Mouse (Mus musculus) neural tube, embryonic 12.5 days (tissue): ENCODE measurements around the gene Zfp784. TPM values are rescaled to one million over a fixed set of nuclear protein-coding genes. Genes with fewer than 3 reads are reported as not detected.

Source experiments
- ATAC-seq: fragments of 200-750 bp; cut with Nextera tagmentation; 2 replicates; pipeline ENCODE4 v1.8.0; 2017; ENCODE audit warnings: low read depth, mild to moderate bottlenecking, moderate TSS enrichment, moderate library complexity; ENCODE audit not compliant: low FRiP score
- H3K27ac ChIP-seq: fragments of 300-500 bp; sonication (generic); 2 replicates; pipeline ENCODE4 v1.5.1; 2016
- H3K27me3 ChIP-seq: fragments of 300-500 bp; sonication (generic); replicated peaks from 2 replicates; pipeline ENCODE4 v1.6.1; 2016; ENCODE audit warnings: mild to moderate bottlenecking
- H3K36me3 ChIP-seq: fragments of 300-500 bp; sonication (generic); 2 replicates; pipeline ENCODE4 v1.6.1; 2016; ENCODE audit warnings: mild to moderate bottlenecking
- H3K4me1 ChIP-seq: fragments of 300-500 bp; sonication (generic); 2 replicates; pipeline ENCODE4 v1.6.1; 2016
- H3K4me2 ChIP-seq: fragments of 300-500 bp; sonication (generic); replicated peaks from 2 replicates; pipeline ENCODE4 v1.6.1; 2016; ENCODE audit warnings: mild to moderate bottlenecking
- H3K4me3 ChIP-seq: fragments of 300-500 bp; sonication (generic); 2 replicates; pipeline ENCODE4 v1.5.1; 2016
- H3K9ac ChIP-seq: fragments of 300-500 bp; sonication (generic); 2 replicates; pipeline ENCODE4 v1.6.1; 2016; ENCODE audit warnings: mild to moderate bottlenecking
- H3K9me3 ChIP-seq: fragments of 300-500 bp; sonication (generic); 2 replicates; pipeline ENCODE4 v1.6.1; 2016; ENCODE audit warnings: mild to moderate bottlenecking
- WGBS: fragments of 180-500 bp; shearing (Covaris S2); methylation state at CpG from one replicate; pipeline ENCODE4 v1.1.7; 2016; 5-methylcytosine and 5-hydroxymethylcytosine counted together
- polyA plus RNA-seq: library from polyadenylated mRNA; unstranded; fragments of >200 nt; fragmentation: Nextera tagmentation; extraction: Ambion mirVana; gene quantifications from 2 replicates; pipeline ENCODE4 v1.2.1, GENCODE M21; 2016

The Zfp784 gene
- polyA plus RNA-seq, 1 experiment from 2014 or later, result 4.2 TPM

- Histone ChIP-seq H3K4me2 (no peak overlapping the region), H3K4me3 (no peak overlapping the region), H3K36me3 (peaks cover 88% of the 10 kb centered on the region), H3K9ac (no peak overlapping the region), H3K27me3 (no peaks in the 10 kb centered on the region), H3K27ac (no peak overlapping the region), H3K9me3 (no peaks in the 10 kb centered on the region), H3K4me1 (no peaks in the 10 kb centered on the region)
- no peak for ATAC-seq
- 95% methylated on average over 5 of the region's 5 CpGs for WGBS
Observed at GRCm38 (mm10) chr7:5074984-5075383, 36.7 kb upstream of the Zfp784 start.

DNA sequence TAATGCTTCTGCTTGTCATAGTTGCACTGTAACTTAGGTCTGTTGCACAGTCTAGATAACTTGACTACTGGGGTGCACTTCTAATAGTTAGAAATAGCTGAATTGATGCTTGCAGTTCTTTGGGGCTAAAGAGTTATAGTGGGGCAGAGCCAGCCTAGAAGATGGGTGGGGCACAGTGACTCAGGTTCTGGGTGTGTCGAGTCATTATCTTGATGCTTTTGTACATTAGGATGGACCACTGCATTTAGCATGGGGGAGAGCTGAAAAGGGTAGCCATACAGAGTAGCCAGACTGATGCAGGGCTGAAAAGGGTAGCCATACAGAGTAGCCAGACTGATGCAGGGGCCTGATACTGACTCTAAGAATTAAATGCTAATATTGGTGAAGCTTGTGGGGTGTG is 35.3 kb upstream of the Zfp784 start:
- no peak overlapping the region for H3K9ac ChIP-seq
- H3K27ac ChIP-seq, result no peak overlapping the region
- no peaks in the 10 kb centered on the region for H3K4me1 ChIP-seq
- ATAC-seq, result no peak
- no peaks in the 10 kb centered on the region for H3K27me3 ChIP-seq
- no peaks in the 10 kb centered on the region for H3K9me3 ChIP-seq
- H3K4me3 ChIP-seq, result no peak overlapping the region
- H3K4me2 ChIP-seq, result no peak overlapping the region
- WGBS, result 90% methylated on average over 1 of the region's 1 CpGs
- H3K36me3 ChIP-seq, result peaks cover 95% of the 10 kb centered on the region

DNA sequence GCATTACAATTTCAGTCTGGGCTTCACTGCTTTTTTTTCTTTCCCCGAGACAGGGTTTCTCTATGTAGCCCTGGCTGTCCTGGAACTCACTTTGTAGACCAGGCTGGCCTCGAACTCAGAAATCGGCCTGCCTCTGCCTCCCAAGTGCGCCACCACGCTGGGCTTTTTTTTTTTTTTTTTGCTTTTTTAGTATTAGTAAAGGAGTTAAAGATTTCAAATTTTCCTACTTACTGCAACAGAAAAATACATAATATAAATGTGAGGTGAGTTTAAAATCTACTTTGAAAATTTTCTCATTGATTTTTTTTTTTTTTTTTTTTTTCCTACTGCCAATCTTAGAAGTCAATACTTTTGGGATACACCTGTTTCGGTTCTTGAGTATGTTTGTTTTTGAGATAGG is 26.6 kb upstream of the Zfp784 start:
- WGBS, result 95% methylated on average over 6 of the region's 6 CpGs
- no peak overlapping the region for H3K9ac ChIP-seq
- no peak overlapping the region for H3K27ac ChIP-seq
- H3K4me3 ChIP-seq, result no peak overlapping the region
- H3K36me3 ChIP-seq, result peaks cover 41% of the 10 kb centered on the region
- H3K4me2 ChIP-seq, result no peak overlapping the region
- peaks cover 26% of the 10 kb centered on the region for H3K4me1 ChIP-seq
- no peak for ATAC-seq
- no peaks in the 10 kb centered on the region for H3K27me3 ChIP-seq
- no peaks in the 10 kb centered on the region for H3K9me3 ChIP-seq

- peak overlapping the region; percentile 80 for H3K9ac ChIP-seq
- peak; percentile 43 for ATAC-seq
- WGBS, result under 1% methylated on average over 48 of the region's 51 CpGs
- peaks cover 17% of the 10 kb centered on the region for H3K36me3 ChIP-seq
- H3K4me2 ChIP-seq, result peak overlapping the region; percentile 86
- H3K27me3 ChIP-seq, result peaks cover 14% of the 10 kb centered on the region
- H3K4me3 ChIP-seq, result peak overlapping the region; percentile 70
- H3K4me1 ChIP-seq, result peaks cover 34% of the 10 kb centered on the region
- H3K9me3 ChIP-seq, result no peaks in the 10 kb centered on the region
- H3K27ac ChIP-seq, result peak overlapping the region; percentile 96
Observed at GRCm38 (mm10) chr7:5062360-5063001, 24.2 kb upstream of the Zfp784 start.

DNA sequence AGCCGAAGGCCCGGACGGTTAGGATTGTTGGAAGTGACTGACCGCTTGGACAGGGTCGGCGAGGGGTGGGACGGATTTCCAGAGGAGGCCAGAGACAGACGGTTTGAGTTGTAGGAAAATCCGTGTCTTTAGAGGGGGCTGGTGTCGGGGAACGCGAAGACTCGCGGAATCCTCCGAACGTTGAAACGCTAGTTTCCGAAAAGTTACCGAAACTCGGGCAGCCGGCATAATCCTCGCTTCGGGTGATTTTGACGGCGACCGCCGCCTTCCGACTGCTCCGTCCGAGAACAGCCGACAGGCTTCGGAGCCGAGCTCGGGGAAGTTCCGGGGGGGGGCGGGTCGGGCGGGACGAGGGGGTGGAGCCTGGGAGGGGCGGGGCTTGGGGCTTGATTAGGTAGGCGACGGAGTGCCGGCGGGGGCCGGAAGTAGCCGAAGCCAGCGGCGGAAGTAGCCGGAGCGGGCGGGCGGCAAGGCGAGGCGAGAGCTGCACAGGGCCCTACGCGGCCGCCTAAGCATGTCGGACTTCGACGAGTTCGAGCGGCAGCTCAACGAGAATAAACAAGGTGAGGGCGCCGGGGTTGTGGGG is 23.6 kb upstream of the Zfp784 start, which contains the start of gene U2af2:
Gene U2af2 (plus strand): TSS at position 370 of the 586 bp plus-strand sequence.
- Histone ChIP-seq H3K9ac (peak within 1 kb of the TSS; percentile 80), H3K27me3 (peaks cover 20% of the 10 kb centered on the region), H3K9me3 (no peaks in the 10 kb centered on the region), H3K27ac (peak within 1 kb of the TSS; percentile 96), H3K4me1 (peaks cover 36% of the 10 kb centered on the region), H3K36me3 (peaks cover 11% of the 10 kb centered on the region), H3K4me3 (peak within 1 kb of the TSS; percentile 70), H3K4me2 (peak within 1 kb of the TSS; percentile 86)
- WGBS, result under 1% methylated on average over 63 of the region's 65 CpGs
- ATAC-seq, result peak; percentile 85

- Histone ChIP-seq H3K36me3 (peaks cover 4% of the 10 kb centered on the region; the same call in 1 of the 2 replicates), H3K4me1 (peaks cover 41% of the 10 kb centered on the region), H3K9ac (peak overlapping the region; percentile 80), H3K4me2 (peak overlapping the region; percentile 86), H3K9me3 (no peaks in the 10 kb centered on the region), H3K27ac (peak overlapping the region; percentile 96), H3K4me3 (peak overlapping the region; percentile 70), H3K27me3 (peaks cover 28% of the 10 kb centered on the region)
- WGBS, result under 1% methylated on average over 60 of the region's 60 CpGs
- peak; percentile 91 for ATAC-seq
Observed at GRCm38 (mm10) chr7:5060944-5061773, 22.9 kb upstream of the Zfp784 start.

DNA sequence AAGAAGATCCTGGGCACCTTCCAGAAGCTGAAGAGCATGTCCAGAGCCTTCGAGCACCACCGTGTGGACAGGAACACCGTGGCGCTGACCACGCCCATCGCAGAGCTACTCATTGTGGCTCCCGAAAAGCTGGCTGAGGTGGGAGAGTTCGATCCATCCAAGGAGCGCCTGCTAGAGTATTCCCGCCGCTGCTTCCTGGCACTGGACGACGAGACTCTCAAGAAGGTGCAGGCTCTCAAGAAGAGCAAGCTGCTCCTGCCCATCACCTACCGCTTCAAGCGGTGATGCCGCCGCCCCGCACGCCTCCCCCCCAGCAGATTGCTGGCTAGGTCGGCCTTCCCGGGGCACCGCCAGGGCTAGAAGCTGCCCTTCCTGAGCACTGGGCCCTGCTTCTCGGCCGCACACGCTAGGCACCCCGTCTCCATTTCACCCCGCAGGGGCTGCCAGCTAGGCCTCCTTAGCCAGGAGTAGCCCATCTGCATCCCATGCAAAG is 22.0 kb upstream of the Zfp784 start:
- peaks cover 34% of the 10 kb centered on the region for H3K4me1 ChIP-seq
- no peak; the same call in 1 of the 2 replicates for ATAC-seq

GRCm38 (mm10) chr7:5059421-5059820 is 21.2 kb upstream of the Zfp784 start:
- ATAC-seq, result no peak

More for the DNA sequence above, 22.0 kb upstream of the Zfp784 start:
- no peaks in the 10 kb centered on the region for H3K9me3 ChIP-seq
- peak overlapping the region; percentile 86 for H3K4me2 ChIP-seq
- H3K36me3 ChIP-seq, result no peaks in the 10 kb centered on the region
- peak overlapping the region; percentile 70 for H3K4me3 ChIP-seq
- H3K27ac ChIP-seq, result peak overlapping the region; percentile 96
- H3K9ac ChIP-seq, result peak overlapping the region; percentile 80
- 2% methylated on average over 27 of the region's 27 CpGs for WGBS
- peaks cover 36% of the 10 kb centered on the region for H3K27me3 ChIP-seq

GRCm38 (mm10) chr7:5058631-5059030 is 20.4 kb upstream of the Zfp784 start:
- Histone ChIP-seq H3K9me3 (no peaks in the 10 kb centered on the region), H3K4me1 (peaks cover 32% of the 10 kb centered on the region), H3K9ac (no peak overlapping the region), H3K27ac (no peak overlapping the region), H3K36me3 (no peaks in the 10 kb centered on the region), H3K27me3 (peaks cover 53% of the 10 kb centered on the region), H3K4me2 (no peak overlapping the region; the same call in 1 of the 2 replicates), H3K4me3 (no peak overlapping the region)
- no peak for ATAC-seq
- 90% methylated on average over 1 of the region's 1 CpGs for WGBS

More at GRCm38 (mm10) chr7:5059421-5059820, 21.2 kb upstream of the Zfp784 start:
- Histone ChIP-seq H3K9ac (peak overlapping the region; percentile 80; the same call in 1 of the 2 replicates), H3K27me3 (peaks cover 45% of the 10 kb centered on the region), H3K36me3 (no peaks in the 10 kb centered on the region), H3K4me1 (peaks cover 32% of the 10 kb centered on the region), H3K27ac (no peak overlapping the region), H3K4me2 (peak overlapping the region; percentile 86), H3K4me3 (no peak overlapping the region), H3K9me3 (no peaks in the 10 kb centered on the region)
- 93% methylated on average over 12 of the region's 12 CpGs for whole genome bisulfite sequencing

DNA sequence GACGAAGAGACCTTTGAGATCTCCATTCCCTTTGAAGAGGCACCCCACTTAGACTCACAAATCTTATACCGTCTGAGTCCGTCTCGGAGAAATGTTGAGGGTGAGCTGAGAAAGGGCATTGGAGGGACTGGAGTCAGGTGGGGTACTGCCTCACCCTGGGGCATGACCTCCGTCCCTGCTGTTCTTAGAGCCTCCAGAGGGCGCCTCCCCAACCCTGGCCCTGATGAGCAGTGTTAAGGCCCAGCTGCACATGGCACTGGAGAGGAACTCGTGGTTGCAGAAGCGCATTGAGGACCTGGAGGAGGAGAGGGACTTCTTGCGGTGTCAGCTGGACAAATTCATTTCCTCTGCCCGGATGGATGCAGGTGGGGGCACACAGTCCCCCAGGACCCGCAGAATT is 19.6 kb upstream of the Zfp784 start:
- H3K9me3 ChIP-seq, result no peaks in the 10 kb centered on the region
- no peak overlapping the region for H3K27ac ChIP-seq
- peaks cover 37% of the 10 kb centered on the region for H3K4me1 ChIP-seq
- no peak for ATAC-seq
- H3K4me3 ChIP-seq, result peak overlapping the region; percentile 44; the same call in 1 of the 2 replicates
- 28% methylated on average over 11 of the region's 11 CpGs for WGBS
- no peak overlapping the region for H3K9ac ChIP-seq
- H3K4me2 ChIP-seq, result peak overlapping the region; percentile 68
- no peaks in the 10 kb centered on the region for H3K36me3 ChIP-seq
- H3K27me3 ChIP-seq, result peaks cover 61% of the 10 kb centered on the region

DNA sequence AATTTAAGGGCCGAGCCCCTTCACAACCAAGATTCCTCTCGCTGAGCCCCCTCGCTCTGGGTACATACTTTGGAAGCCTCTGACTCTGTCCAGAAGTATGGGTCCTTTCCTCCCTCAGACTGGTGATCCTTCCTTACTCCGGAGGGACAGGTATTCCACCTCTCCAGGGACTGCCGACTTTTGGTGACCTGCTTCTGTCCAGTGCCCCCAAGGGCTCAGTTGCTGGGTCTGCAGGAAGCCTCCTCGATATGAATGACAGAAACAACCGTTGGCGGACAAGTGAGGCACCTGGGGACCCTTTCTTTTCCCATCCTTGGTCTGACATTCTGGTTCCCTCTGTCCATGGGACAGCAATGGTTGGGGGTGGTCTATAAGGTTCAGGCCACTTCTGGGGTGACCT is 19.1 kb upstream of the Zfp784 start:
- 37% methylated on average over 8 of the region's 8 CpGs for WGBS
- Histone ChIP-seq H3K4me3 (peak overlapping the region; percentile 44), H3K9me3 (no peaks in the 10 kb centered on the region), H3K4me2 (peak overlapping the region; percentile 68), H3K27me3 (peaks cover 63% of the 10 kb centered on the region), H3K36me3 (no peaks in the 10 kb centered on the region), H3K27ac (no peak overlapping the region), H3K9ac (peak overlapping the region; percentile 69; the same call in 1 of the 2 replicates), H3K4me1 (peaks cover 41% of the 10 kb centered on the region)
- ATAC-seq, result no peak
